Mouse (Mus musculus) cerebellum, adult 2 months (tissue): ENCODE measurements around the gene Gm3045.

Experiments
- CTCF ChIP-seq: fragments of 200-500 bp; IDR thresholded peaks from 2 replicates; pipeline ENCODE4 v1.5.1; 2011; ENCODE audit warnings: low read depth, mild to moderate bottlenecking, control low read depth, low read length, moderate library complexity, borderline replicate concordance; ENCODE audit not compliant: insufficient read depth
- POLR2A ChIP-seq: fragments of 200-500 bp; IDR thresholded peaks from 2 replicates; pipeline ENCODE4 v1.6.1; 2011; ENCODE audit warnings: low read length, control low read depth, borderline replicate concordance; ENCODE audit not compliant: insufficient read depth

DNA sequence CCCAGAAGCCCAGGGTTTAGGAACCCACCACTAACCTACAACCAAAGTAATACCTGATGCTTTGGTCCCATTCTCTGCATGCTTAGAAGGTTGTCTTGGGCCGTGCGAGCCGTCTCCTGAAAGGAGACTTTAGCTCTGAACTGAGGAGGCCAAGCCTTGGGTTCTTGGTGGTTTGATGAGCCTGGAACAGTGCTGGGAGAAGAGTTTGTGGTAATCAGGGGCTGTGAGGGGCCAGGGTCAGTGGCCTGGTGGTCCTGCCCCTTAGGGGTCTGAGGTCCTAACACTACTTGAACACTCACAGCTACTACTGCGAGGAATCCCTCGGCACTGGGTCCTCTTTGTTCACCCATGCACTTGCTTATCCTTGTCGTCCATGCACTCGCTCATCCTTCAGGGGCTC lies 41.4 kb downstream of the Gm3045 start:
- TF ChIP-seq CTCF (no peak), POLR2A (no peak)
